Mouse (Mus musculus): ENCODE data around the gene Akap14.

Gene Akap14

DNA sequence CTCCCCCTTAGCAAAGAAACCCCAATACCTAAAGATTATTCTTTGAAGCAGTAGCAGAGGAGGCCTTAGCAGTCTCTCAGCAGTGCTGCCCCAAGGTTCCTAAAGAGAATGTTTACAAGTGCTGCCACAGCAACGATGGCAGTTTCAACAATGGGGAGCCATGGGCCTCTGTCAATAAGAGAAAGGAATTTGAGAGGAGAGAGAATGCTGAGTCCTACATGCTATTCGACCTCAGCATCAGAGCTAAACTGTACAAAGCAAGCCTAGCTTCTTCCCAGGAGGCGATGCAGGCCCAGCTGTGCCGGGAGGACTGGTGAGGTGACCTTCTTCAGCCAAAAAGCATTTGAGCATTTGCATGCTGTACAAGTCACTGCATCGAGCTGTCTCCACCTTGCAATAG, at the start of gene Akap14:
TSS of gene Akap14 (minus strand) at position 101 of the 400 bp plus-strand sequence.
- no peak for TF ChIP-seq GATA4 (IDR thresholded peaks at IDR 0.05; ENCODE audit: insufficient replicate concordance, low read length)

DNA sequence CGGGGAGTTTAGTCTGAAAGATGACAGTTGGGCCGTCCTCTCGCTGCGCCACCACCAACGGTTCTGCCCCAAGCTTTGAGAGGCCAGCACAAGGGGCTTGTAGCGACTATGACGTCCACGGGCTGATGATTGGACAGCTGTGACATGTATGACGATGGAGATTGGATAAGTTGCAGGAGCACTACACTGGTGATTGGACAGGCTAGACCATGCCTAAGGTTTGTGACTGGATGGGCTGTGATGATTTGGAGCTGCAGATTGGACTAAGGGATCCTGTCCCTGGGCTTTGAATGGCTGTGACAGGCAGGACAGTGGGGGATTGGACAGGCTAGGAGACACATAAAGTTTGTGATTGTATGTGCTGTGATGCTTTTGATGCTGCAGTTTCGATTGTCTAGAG, 42.3 kb upstream of the Akap14 start, which contains the start of gene Gm9:
TSS of gene Gm9 (minus strand) at position 101 of the 400 bp plus-strand sequence.
- no peak for TF ChIP-seq GATA4 (IDR thresholded peaks at IDR 0.05; ENCODE audit: insufficient replicate concordance, low read length)

DNA sequence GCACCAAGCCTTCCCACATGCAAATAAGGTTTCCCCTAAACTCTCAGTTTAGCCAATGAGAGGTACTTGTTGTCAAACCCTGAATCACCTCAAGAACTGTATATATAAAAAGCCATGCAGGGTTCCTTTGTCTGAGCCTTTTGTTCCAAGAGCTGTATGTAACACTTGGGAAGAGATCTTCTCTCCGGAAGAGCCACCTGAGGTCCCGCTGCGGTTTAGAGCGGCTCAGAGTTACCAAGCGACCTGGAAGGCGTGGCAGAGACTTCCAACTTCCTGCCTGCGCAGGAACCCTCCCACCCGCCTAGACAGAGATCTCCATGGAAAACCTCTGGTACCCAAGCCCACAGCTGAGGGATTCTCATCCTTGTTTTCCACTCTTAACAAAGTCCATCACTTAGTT, 30.0 kb upstream of the Akap14 start:
- no peak for TF ChIP-seq GATA4 (IDR thresholded peaks at IDR 0.05; ENCODE audit: insufficient replicate concordance, low read length)

DNA sequence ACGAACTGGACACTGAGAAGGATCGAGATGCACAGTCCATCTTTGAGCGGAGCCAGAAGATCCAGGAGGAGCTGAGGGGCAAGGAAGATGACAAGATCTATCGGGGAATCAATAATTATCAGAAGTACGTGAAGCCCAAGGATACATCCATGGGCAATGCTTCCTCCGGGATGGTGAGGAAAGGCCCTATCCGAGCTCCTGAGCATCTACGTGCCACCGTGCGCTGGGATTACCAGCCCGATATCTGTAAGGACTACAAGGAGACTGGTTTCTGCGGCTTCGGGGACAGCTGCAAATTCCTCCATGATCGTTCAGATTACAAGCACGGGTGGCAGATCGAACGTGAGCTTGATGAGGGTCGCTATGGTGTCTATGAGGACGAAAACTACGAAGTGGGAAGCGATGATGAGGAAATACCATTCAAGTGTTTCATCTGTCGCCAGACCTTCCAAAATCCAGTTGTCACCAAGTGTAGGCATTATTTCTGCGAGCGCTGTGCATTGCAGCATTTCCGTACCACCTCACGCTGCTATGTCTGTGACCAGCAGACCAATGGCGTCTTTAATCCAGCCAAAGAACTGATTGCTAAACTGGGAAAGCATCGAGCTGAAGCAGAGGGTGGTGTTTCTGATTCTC, 23.2 kb upstream of the Akap14 start:
- TF ChIP-seq GATA4 (IDR thresholded peaks at IDR 0.05; ENCODE audit: insufficient replicate concordance, low read length) = no peak

DNA sequence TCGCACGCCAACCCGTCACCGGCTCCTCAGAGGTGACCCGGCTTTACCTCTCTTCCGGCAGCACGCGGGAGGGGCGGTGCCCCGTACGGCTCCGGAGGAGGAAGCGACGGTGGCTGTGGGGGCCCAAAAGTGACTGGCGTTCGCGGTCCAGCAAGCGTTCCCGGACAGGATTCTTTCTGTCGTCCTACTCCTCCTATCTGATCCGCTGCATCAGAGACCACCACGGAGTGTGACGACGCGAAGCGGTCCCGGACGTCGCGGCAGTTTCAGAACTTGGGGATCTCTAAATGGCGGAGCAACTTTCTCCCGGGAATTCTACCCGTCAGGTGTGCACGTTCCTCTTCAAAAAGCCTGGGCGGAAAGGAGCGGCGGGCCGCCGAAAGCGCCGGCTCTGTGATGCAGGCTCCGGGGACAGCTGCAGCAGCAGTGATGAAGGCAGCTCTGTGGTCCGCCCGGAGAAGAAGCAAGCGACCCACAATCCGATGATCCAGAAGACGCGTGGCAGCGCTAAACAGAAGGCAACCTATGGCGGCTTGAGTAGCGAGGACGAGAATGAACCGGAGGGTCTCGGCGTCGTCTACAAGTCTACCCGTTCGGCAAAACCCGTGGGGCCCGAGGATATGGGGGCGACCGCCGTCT, 22.6 kb upstream of the Akap14 start, which contains the start of the genes Ndufa1 and Rnf113a1:
TSS of gene Ndufa1 (minus strand) at position 59 of the 639 bp plus-strand sequence.
TSS of gene Rnf113a1 (plus strand) at position 141 of the 639 bp plus-strand sequence.
- no peak for TF ChIP-seq GATA4 (IDR thresholded peaks at IDR 0.05; ENCODE audit: insufficient replicate concordance, low read length)

DNA sequence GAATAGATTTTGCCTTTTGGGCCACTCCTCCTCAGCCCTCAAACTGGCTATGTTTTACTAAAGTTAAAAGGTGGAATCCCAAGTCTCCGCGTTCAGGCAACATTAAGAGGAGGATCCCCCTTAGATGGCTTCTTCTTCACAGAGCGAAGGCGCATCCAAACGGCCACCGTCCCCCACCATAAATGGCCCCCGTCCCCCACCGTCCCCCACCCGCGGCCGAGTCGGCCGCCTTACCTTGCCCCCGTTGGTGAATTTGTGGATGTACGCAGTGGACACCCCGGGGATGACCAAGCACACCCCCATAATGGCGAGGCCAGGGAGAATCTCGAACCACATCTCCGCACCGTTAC, 22.1 kb upstream of the Akap14 start:
- TF ChIP-seq GATA4 (IDR thresholded peaks at IDR 0.05; ENCODE audit: insufficient replicate concordance, low read length) = no peak

DNA sequence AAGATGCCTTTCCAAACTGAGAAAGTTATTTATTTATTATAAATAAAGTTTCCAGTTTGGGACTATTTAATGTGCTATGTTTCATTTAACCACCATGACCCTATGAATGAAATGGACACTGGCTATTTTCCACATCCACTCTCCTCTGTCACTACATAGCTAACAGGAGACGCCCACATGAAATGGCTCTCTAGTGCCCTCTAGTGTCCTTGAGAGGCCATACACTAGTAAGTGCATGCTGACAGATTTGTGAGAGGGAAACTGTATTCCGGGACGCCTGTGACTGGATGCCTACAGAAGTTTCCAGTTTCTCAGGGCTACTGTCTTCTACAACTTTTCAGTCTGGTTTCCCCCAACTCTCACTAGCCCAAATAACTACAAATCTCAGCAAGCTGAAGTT, 1.6 kb downstream of the Akap14 start:
- TF ChIP-seq GATA4 (IDR thresholded peaks at IDR 0.05; ENCODE audit: insufficient replicate concordance, low read length) = no peak

DNA sequence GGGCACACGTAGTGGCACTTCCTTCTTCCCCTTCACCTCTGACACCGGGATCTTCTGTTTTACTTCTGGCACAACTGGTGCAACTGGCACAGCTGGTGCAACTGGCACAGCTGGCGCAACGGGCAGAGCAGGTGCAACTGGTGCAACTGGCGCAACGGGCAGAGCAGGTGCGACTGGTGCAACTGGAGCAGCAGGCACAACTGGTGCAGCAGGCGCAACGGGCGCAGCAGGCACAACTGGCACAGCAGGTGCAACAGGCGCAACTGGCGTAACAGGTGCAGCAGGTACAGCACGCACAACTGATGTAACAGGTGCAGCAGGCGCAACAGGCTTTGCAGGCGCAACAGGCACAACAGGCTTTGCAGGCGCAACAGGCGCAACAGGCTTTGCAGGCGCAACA, 5.5 kb downstream of the Akap14 start:
- TF ChIP-seq GATA4 (IDR thresholded peaks at IDR 0.05; ENCODE audit: insufficient replicate concordance, low read length) = no peak

DNA sequence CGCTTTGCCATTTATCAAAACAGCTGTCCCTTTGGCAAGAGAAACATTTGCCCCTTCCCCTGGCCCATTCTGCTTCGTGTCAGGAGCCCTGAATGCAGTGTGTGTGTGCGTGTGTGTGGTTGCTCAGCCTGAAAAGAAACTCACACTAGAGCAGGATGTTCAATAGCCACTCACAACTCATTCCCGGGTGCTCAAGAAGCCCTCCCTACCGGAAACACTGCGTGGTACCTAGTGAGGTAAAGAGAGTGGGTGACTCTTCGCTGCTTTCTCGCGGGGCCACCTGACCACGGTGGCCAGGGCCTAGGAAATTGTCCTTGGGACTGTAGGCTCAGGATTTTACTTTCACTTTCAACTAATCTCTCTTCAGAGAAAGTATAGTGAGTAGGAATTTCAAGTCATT, 7.5 kb downstream of the Akap14 start:
- TF ChIP-seq GATA4 (IDR thresholded peaks at IDR 0.05; ENCODE audit: insufficient replicate concordance, low read length) = no peak

DNA sequence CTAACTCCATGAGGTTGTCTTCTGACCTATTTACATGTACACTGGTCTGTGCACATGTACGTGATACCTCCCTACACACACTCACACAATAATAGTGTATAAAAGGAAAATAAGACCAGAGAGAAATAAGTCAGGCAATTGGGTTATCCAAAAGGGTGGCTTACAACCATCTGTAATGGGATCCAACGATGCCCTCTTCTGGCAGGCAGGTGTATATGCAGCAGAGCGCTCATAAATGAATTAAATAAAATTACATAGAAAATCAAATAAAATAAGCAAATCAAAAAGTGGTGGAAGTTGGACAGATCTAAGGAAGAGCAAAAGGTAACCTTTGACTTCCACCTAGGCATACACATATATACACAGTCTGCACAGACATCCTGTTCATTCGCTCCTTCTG, 10.8 kb downstream of the Akap14 start:
- no peak for TF ChIP-seq GATA4 (IDR thresholded peaks at IDR 0.05; ENCODE audit: insufficient replicate concordance, low read length)

DNA sequence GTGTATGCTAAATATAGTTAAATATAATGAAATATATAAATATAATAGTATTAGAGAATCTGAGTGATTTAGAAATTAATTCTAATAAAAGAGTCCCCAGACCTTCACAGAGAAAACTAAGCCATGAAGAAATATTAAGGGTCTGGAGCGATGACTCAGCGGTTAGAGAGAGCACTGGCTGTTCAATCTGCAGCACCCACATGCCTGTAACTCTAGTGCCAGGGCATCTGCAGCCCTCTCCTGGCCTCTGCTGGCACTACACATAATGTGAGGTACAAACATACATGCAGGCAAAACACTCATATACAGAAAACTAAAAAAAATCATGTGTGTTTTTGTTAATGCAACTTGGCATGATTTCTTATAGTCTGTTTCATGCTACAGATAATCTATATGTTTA, 23.7 kb downstream of the Akap14 start:
- no peak for TF ChIP-seq GATA4 (IDR thresholded peaks at IDR 0.05; ENCODE audit: insufficient replicate concordance, low read length)

DNA sequence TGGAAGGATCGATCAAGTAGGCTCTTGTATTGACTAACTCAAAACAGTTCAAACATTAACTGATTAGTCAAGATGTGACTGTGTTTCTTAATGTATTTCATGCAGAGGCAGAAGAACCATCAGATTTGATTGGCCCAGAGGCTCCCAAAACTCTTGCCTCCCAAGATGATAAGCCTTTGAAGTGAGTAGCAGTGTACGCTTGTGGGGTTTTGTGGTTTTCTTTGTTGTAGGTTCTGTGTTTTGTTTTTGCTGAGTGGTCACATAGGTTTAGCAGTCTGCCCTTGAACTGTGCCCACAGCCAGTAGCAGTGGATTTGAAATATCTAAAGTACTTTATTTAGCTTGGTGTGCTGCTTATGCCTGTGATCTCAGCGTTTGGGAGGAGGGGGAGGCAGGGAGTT, 26.9 kb downstream of the Akap14 start:
- no peak for TF ChIP-seq GATA4 (IDR thresholded peaks at IDR 0.05; ENCODE audit: insufficient replicate concordance, low read length)

DNA sequence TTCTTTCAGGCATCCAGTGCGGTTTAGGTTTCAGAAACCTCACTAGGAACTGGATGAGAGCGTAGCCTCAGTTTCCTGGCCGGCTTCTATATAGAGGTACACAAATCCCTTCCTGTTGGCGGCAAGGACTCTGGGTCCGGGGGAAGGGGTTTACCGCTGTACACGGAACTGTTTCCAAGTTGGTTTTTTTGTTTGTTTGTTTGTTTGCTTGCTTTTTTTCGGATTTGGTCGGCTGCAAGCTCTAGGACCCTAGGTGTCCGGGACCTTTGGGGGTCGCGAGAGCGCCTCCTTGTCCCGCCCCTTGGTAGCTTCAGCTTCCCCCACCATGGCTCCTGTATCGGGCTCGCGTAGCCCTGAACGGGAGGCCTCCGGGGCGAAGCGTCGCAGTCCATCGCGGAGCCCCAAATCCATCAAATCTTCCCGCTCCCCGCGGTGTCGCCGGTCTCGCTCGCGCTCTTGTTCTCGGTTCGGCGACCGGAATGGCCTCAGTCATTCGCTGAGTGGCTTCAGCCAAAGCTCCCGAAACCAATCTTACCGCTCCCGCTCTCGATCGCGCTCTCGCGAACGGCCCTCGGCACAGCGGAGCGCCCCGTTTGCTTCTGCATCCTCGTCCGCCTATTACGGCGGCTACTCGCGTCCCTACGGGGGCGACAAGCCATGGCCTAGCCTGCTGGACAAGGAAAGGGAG, 41.8 kb downstream of the Akap14 start, which contains the start of gene Nkap:
TSS of gene Nkap (plus strand) at position 125 of the 688 bp plus-strand sequence.
- TF ChIP-seq GATA4 (IDR thresholded peaks at IDR 0.05; ENCODE audit: insufficient replicate concordance, low read length) = no peak

DNA sequence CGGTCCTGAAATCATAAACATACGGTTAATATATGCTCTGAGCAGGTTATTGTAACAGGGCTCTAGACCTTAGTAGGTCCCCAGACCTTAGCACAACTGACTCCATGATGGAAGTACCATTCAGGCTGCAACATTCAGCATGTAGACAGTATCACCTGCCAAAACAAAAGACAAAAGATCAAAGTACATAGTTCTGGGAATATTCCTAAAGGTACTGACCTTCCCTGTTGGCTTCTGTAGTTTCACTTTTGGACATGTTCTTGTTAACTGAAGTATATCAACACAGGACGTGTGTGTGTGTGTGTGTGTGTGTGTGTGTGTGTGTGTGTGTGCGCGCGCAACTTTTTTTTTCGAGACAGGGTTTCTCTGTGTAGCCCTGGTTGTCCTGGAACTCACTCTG, 43.1 kb downstream of the Akap14 start:
- TF ChIP-seq GATA4 (IDR thresholded peaks at IDR 0.05; ENCODE audit: insufficient replicate concordance, low read length) = no peak

DNA sequence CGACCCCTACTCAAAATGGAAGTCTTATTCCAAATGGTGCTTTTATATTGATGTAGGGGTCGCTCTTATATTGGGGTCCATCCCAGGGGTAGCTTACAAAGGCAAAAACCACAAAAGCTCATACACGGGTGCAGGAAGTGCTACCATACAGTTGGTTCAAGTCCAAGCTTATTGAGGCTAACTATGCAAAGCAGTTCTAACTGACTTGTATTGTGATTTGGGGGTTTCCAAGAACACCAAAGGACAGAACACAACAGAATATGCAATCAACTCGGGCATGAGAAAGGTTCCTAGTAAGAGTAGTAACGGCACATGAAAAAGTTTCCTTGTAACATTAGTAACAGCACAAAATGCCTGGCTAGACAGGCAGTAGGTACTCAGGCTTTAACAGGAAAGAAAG, 48.4 kb downstream of the Akap14 start:
- TF ChIP-seq GATA4 (IDR thresholded peaks at IDR 0.05; ENCODE audit: insufficient replicate concordance, low read length) = no peak

DNA sequence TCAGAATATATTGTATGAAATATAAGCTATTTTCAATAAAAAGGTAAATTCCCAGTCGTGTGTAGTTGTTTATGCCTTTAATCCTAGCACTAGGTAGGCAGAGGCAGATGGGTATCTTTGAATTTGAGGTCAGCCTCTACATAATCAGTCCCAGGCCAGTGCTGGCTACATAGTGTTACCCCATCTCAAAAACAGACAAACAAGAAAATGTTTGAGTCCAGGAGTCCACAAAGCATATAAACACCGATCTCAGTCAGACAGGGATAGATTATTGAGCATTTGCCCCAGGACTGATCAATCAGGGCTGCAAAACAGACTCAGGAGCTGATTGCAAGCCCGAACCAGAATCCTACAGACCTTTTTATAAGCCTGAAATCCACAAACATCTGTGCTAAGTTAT, 49.1 kb downstream of the Akap14 start:
- no peak for TF ChIP-seq GATA4 (IDR thresholded peaks at IDR 0.05; ENCODE audit: insufficient replicate concordance, low read length)

All from liver, adult (tissue).